Mouse (Mus musculus) forebrain, embryonic 13.5 days (tissue): ENCODE data around the gene Csrp1. TPM values are rescaled to one million over a fixed set of nuclear protein-coding genes. Genes with fewer than 3 reads are reported as not detected.

Experiments used
- ATAC-seq: fragments of 200-750 bp; cut with Nextera tagmentation; 2 replicates; pipeline ENCODE4 v1.8.0; 2017
- H3K27ac ChIP-seq: fragments of 300-500 bp; sonication (generic); 2 replicates; pipeline ENCODE4 v1.5.1; 2015; ENCODE audit warnings: inconsistent platforms, mild to moderate bottlenecking, moderate library complexity
- H3K27me3 ChIP-seq: fragments of 300-500 bp; sonication (generic); 2 replicates; pipeline ENCODE4 v1.6.1; 2015; ENCODE audit warnings: mild to moderate bottlenecking, inconsistent platforms
- H3K36me3 ChIP-seq: fragments of 300-500 bp; sonication (generic); 2 replicates; pipeline ENCODE4 v1.6.1; 2015; ENCODE audit warnings: mild to moderate bottlenecking, inconsistent platforms; ENCODE audit not compliant: poor library complexity, severe bottlenecking
- H3K4me1 ChIP-seq: fragments of 300-500 bp; sonication (generic); 2 replicates; pipeline ENCODE4 v1.6.1; 2015; ENCODE audit warnings: inconsistent platforms
- H3K4me2 ChIP-seq: fragments of 300-500 bp; sonication (generic); 2 replicates; pipeline ENCODE4 v1.6.1; 2015; ENCODE audit warnings: inconsistent platforms, mild to moderate bottlenecking, moderate library complexity
- H3K4me3 ChIP-seq: fragments of 300-500 bp; sonication (generic); 2 replicates; pipeline ENCODE4 v1.5.1; 2015; ENCODE audit warnings: mild to moderate bottlenecking, inconsistent platforms
- H3K9ac ChIP-seq: fragments of 300-500 bp; sonication (generic); 2 replicates; pipeline ENCODE4 v1.6.1; 2015; ENCODE audit warnings: mild to moderate bottlenecking, inconsistent platforms
- H3K9me3 ChIP-seq: fragments of 300-500 bp; sonication (generic); replicated peaks from 2 replicates; pipeline ENCODE4 v1.6.1; 2016; ENCODE audit warnings: inconsistent platforms
- WGBS: fragments of 180-500 bp; shearing (Covaris S2); methylation state at CpG from one replicate; pipeline ENCODE4 v1.1.7; 2015; 5-methylcytosine and 5-hydroxymethylcytosine counted together
- polyA plus RNA-seq: library from polyadenylated mRNA; unstranded; fragments of >200 nt; fragmentation: Nextera tagmentation; extraction: Ambion mirVana; gene quantifications from 2 replicates; pipeline ENCODE4 v1.2.1, GENCODE M21; 2015

The Csrp1 gene
- polyA plus RNA-seq, 1 experiment from 2014 or later, result 21.7 TPM

GRCm38 (mm10) chr1:135698996-135699705 is 20.7 kb upstream of the Csrp1 start:
- Histone ChIP-seq H3K27ac (0 out of 2 replicates have a peak overlapping the region, but pooled peaks have one; percentile 3), H3K9me3 (no peaks in the 10 kb centered on the region)

GRCm38 (mm10) chr1:135699892-135700291 is 20.0 kb upstream of the Csrp1 start:
- Histone ChIP-seq H3K4me1 (peaks cover 17% of the 10 kb centered on the region), H3K4me3 (no peak overlapping the region), H3K36me3 (no peaks in the 10 kb centered on the region), H3K4me2 (peak overlapping the region; percentile 69), H3K9me3 (no peaks in the 10 kb centered on the region), H3K27ac (no peak overlapping the region), H3K9ac (no peak overlapping the region), H3K27me3 (peaks cover 23% of the 10 kb centered on the region)
- WGBS, result 47% methylated on average over 2 of the region's 2 CpGs
- no peak for ATAC-seq

More at GRCm38 (mm10) chr1:135698996-135699705, 20.7 kb upstream of the Csrp1 start:
- no peaks in the 10 kb centered on the region for H3K36me3 ChIP-seq
- 2% methylated on average over 29 of the region's 29 CpGs for WGBS
- H3K4me3 ChIP-seq, result peak overlapping the region; percentile 33
- H3K4me2 ChIP-seq, result peak overlapping the region; percentile 69
- peaks cover 23% of the 10 kb centered on the region for H3K27me3 ChIP-seq
- peaks cover 21% of the 10 kb centered on the region for H3K4me1 ChIP-seq
- ATAC-seq, result peak; percentile 80
- peak overlapping the region; percentile 10; the same call in 1 of the 2 replicates for H3K9ac ChIP-seq

GRCm38 (mm10) chr1:135700605-135701004 is 19.3 kb upstream of the Csrp1 start:
- Histone ChIP-seq H3K4me3 (no peak overlapping the region), H3K27me3 (peaks cover 23% of the 10 kb centered on the region), H3K27ac (no peak overlapping the region), H3K4me1 (peaks cover 17% of the 10 kb centered on the region), H3K4me2 (no peak overlapping the region), H3K9ac (no peak overlapping the region; the same call in 1 of the 2 replicates), H3K36me3 (no peaks in the 10 kb centered on the region), H3K9me3 (no peaks in the 10 kb centered on the region)
- ATAC-seq, result peak; percentile 68
- WGBS, result 1% methylated on average over 7 of the region's 7 CpGs

GRCm38 (mm10) chr1:135701314-135701713 is 18.5 kb upstream of the Csrp1 start:
- Histone ChIP-seq H3K4me3 (no peak overlapping the region), H3K27ac (no peak overlapping the region), H3K36me3 (no peaks in the 10 kb centered on the region), H3K9me3 (no peaks in the 10 kb centered on the region), H3K4me2 (no peak overlapping the region), H3K27me3 (peaks cover 23% of the 10 kb centered on the region), H3K4me1 (peaks cover 17% of the 10 kb centered on the region), H3K9ac (no peak overlapping the region)
- 45% methylated on average over 3 of the region's 3 CpGs for WGBS
- no peak for ATAC-seq

GRCm38 (mm10) chr1:135702722-135703121 is 17.1 kb upstream of the Csrp1 start:
- H3K9me3 ChIP-seq, result no peaks in the 10 kb centered on the region
- no peak overlapping the region for H3K27ac ChIP-seq
- no peaks in the 10 kb centered on the region for H3K36me3 ChIP-seq
- WGBS, result 82% methylated on average over 2 of the region's 2 CpGs
- ATAC-seq, result no peak
- H3K27me3 ChIP-seq, result peaks cover 20% of the 10 kb centered on the region
- no peak overlapping the region for H3K9ac ChIP-seq
- H3K4me3 ChIP-seq, result no peak overlapping the region
- H3K4me2 ChIP-seq, result no peak overlapping the region
- peaks cover 17% of the 10 kb centered on the region for H3K4me1 ChIP-seq

GRCm38 (mm10) chr1:135704317-135704821 is 15.5 kb upstream of the Csrp1 start:
- Histone ChIP-seq H3K9me3 (no peaks in the 10 kb centered on the region), H3K36me3 (no peaks in the 10 kb centered on the region), H3K4me1 (peaks cover 3% of the 10 kb centered on the region), H3K4me2 (no peak overlapping the region), H3K27ac (no peak overlapping the region), H3K27me3 (0 out of 2 replicates have a peak, but pooled peaks cover 5% of the 10 kb centered on the region), H3K4me3 (no peak overlapping the region), H3K9ac (no peak overlapping the region)
- no peak for ATAC-seq
- 66% methylated on average over 3 of the region's 3 CpGs for WGBS

- H3K4me1 ChIP-seq, result no peaks in the 10 kb centered on the region
- H3K4me3 ChIP-seq, result no peak overlapping the region
- H3K36me3 ChIP-seq, result no peaks in the 10 kb centered on the region
- H3K27ac ChIP-seq, result no peak overlapping the region
- H3K9ac ChIP-seq, result no peak overlapping the region
- no peaks in the 10 kb centered on the region for H3K27me3 ChIP-seq
- H3K4me2 ChIP-seq, result 0 out of 2 replicates have a peak overlapping the region, but pooled peaks have one; percentile 27
- H3K9me3 ChIP-seq, result no peaks in the 10 kb centered on the region; the same call in 1 of the 2 replicates
- ATAC-seq, result no peak
- 59% methylated on average over 4 of the region's 4 CpGs for WGBS
Observed at GRCm38 (mm10) chr1:135708369-135708768, 11.5 kb upstream of the Csrp1 start.

- Histone ChIP-seq H3K4me3 (no peak overlapping the region), H3K27ac (no peak overlapping the region), H3K4me2 (no peak overlapping the region), H3K27me3 (no peaks in the 10 kb centered on the region), H3K9ac (no peak overlapping the region), H3K4me1 (no peaks in the 10 kb centered on the region), H3K9me3 (no peaks in the 10 kb centered on the region; the same call in 1 of the 2 replicates), H3K36me3 (no peaks in the 10 kb centered on the region)
- 60% methylated on average over 7 of the region's 7 CpGs for WGBS
- ATAC-seq, result no peak
Observed at GRCm38 (mm10) chr1:135711126-135711525, 8.7 kb upstream of the Csrp1 start.

GRCm38 (mm10) chr1:135714028-135714815 is 5.6 kb upstream of the Csrp1 start:
- no peak overlapping the region for H3K4me3 ChIP-seq
- no peaks in the 10 kb centered on the region for H3K27me3 ChIP-seq
- no peak overlapping the region for H3K4me2 ChIP-seq
- H3K4me1 ChIP-seq, result no peaks in the 10 kb centered on the region
- H3K27ac ChIP-seq, result no peak overlapping the region
- no peaks in the 10 kb centered on the region; the same call in 1 of the 2 replicates for H3K9me3 ChIP-seq
- 89% methylated on average over 9 of the region's 9 CpGs for WGBS
- no peak for ATAC-seq
- no peak overlapping the region for H3K9ac ChIP-seq
- no peaks in the 10 kb centered on the region for H3K36me3 ChIP-seq

GRCm38 (mm10) chr1:135714901-135715609 is 4.8 kb upstream of the Csrp1 start:
- WGBS, result 64% methylated on average over 3 of the region's 3 CpGs
- H3K27ac ChIP-seq, result no peak overlapping the region
- no peaks in the 10 kb centered on the region for H3K27me3 ChIP-seq
- H3K4me3 ChIP-seq, result no peak overlapping the region
- H3K36me3 ChIP-seq, result no peaks in the 10 kb centered on the region
- H3K4me1 ChIP-seq, result no peaks in the 10 kb centered on the region; the same call in 1 of the 2 replicates
- no peak overlapping the region for H3K9ac ChIP-seq
- no peaks in the 10 kb centered on the region for H3K9me3 ChIP-seq
- no peak for ATAC-seq
- no peak overlapping the region for H3K4me2 ChIP-seq

- Histone ChIP-seq H3K9ac (no peak overlapping the region), H3K4me2 (no peak overlapping the region), H3K36me3 (no peaks in the 10 kb centered on the region), H3K27me3 (no peaks in the 10 kb centered on the region), H3K4me1 (no peaks in the 10 kb centered on the region; the same call in 1 of the 2 replicates), H3K9me3 (no peaks in the 10 kb centered on the region), H3K4me3 (no peak overlapping the region), H3K27ac (no peak overlapping the region)
- WGBS, result 19% methylated on average over 9 of the region's 9 CpGs
- peak; percentile 70 for ATAC-seq
Observed at GRCm38 (mm10) chr1:135719486-135719885, 375 bp upstream of the Csrp1 start.
